Mouse (Mus musculus): ENCODE results near the gene Olfr651. TPM values are rescaled to one million over a fixed set of nuclear protein-coding genes. Genes with fewer than 3 reads are reported as not detected.
"Not testable (repeated sequence)": the region's sequence is repeated elsewhere in the genome, so short reads cannot be mapped to it uniquely, and the experiment has no call there.

The Olfr651 gene
- polyA plus RNA-seq (2015; fragmentation: Nextera tagmentation; extraction: Ambion mirVana): not detected in 2 replicates

DNA sequence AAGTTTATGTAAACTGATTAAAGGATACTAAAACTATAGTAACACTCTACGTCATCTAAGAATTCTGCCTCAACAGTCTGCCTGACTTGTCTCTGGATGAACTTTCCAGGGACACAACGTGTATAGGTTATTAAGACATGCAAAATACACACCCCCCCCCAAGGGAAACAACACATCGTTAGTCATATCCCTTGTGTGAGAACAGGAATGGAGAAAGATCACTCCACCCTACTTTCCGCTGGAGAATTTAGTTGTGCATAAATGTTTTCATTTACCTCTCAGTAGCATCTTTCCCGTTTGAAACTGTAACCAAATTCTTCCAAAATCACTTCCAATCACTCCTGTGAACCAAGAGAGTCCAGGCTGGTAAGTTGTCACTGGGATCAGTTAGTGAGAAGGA lies at the start of gene Olfr651:
Gene Olfr651, plus strand, starts transcription at position 301 of the 400 bp plus-strand sequence.
- Histone ChIP-seq H3K4me3 (no peak within 1 kb of the TSS), H3K27ac (no peak within 1 kb of the TSS), H3K36me3 (no peaks in the 10 kb centered on the region), H3K4me1 (no peaks in the 10 kb centered on the region), H3K27me3 (no peaks in the 10 kb centered on the region), H3K4me2 (no peak within 1 kb of the TSS), H3K9me3 (no peaks in the 10 kb centered on the region), H3K9ac (no peak within 1 kb of the TSS)
- no peak for ATAC-seq (ENCODE audit: insufficient number of reproducible peaks, low FRiP score, low TSS enrichment, low read depth)
- 73% methylated on average over 5 of the region's 5 CpGs for WGBS

DNA sequence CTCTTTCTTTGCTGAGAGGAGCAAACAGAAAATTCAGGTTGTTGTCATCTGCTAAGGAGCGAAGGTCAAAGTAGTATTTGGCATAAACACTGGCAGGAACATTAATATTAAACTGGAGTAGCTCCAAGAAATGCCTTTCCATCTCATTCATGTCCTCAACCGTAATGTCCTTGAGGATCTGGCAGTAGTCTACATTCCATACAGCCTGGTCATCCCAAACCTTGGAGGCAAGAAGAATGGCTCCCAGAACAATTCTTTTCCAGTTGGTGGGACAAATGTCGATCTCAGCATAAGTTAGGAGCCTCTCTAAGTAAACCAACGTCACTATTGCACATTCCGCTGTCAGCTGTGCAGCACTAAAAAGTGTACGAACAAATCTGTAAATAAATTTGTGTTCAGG lies 48.7 kb upstream of the Olfr651 start:
- H3K4me1 ChIP-seq; H3K27me3 ChIP-seq; H3K27ac ChIP-seq; H3K4me2 ChIP-seq; H3K9me3 ChIP-seq; H3K36me3 ChIP-seq; H3K9ac ChIP-seq; ATAC-seq (ENCODE audit: insufficient number of reproducible peaks, low FRiP score, low TSS enrichment, low read depth); H3K4me3 ChIP-seq: not testable (repeated sequence)
- WGBS: 65% methylated on average over 6 of the region's 6 CpGs

DNA sequence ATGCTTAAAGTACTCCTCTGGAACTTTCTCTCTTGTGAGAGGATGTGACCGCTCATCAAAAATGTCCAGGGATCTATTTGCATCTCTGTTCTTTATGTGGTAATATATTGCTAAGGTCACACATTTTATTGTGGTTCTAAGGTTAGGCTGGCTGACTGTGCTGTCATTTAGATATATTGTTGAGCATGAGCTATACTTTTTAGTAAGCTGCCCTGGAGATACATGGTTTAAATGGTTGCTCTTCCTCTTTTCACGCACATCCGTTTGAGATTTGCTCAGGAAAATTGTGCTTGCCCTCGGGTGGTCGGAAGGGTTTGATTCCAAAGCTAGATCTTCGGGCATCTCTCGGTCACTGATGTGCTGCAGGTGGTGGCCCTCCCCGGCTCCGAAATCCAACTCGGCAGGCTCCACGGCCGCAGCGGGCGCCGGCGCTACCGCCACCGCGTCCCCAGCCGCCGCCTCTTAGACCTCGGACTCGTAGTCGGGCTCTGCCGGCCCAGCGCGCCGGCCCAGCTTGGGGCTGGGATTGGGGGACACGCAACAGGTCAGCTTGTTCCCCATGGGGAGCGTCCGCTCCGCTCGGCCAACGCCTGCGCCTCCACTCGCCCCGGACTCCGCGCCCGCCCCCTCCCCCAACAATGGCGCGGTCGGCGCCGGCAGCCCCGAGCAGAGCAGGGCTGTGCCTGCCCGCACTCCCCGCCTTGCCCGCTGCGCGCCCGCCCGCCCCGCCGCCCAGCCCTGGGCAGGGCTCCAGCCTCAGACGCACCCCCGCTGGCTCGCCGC lies 48.2 kb upstream of the Olfr651 start:
- Histone ChIP-seq H3K9ac (0 out of 2 replicates have a peak overlapping the region, but pooled peaks have one; percentile 7), H3K27ac (no peak overlapping the region)
- WGBS: 3% methylated on average over 57 of the region's 59 CpGs

DNA sequence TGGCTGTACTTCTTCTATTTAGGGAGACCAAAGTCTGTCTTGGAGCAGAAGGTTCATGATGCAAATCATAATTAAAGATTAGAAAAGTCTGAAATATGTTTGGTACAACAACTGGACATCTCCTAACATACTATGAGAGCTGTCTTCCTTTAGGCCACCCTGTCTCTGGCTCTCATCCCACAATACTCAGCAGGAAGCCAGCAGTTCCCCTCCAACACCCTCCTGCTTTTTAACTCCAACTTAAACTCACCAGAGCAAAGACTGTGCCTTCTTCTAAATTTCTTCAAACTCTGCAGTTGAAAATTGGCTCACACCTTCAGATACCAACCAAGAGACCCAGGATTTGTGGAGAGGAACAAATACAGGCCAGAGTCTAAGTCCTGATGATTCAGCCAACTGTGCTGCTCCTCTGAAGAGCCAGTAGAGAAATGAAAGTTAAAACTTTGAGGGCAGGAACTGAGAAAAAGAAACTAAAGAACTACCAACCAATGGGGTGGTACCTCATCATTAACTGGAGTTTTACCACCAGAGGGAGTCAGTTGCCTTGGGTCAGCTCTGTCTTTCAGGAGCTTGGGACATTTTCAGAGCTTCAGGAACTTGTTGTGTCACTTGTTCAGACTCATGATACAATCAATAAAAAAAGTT lies 42.4 kb upstream of the Olfr651 start, which contains the start of gene Trim30d:
Gene Trim30d, minus strand, starts transcription at position 429 of the 645 bp plus-strand sequence.
- ATAC-seq (ENCODE audit: insufficient number of reproducible peaks, low FRiP score, low TSS enrichment, low read depth); H3K36me3 ChIP-seq; H3K4me2 ChIP-seq; H3K9me3 ChIP-seq; H3K27me3 ChIP-seq; H3K4me3 ChIP-seq; H3K9ac ChIP-seq; H3K27ac ChIP-seq; H3K4me1 ChIP-seq: not testable (repeated sequence)

More for the DNA sequence above, 48.2 kb upstream of the Olfr651 start:
- Histone ChIP-seq H3K36me3 (no peaks in the 10 kb centered on the region), H3K4me1 (0 out of 2 replicates have a peak, but pooled peaks cover 4% of the 10 kb centered on the region), H3K4me3 (peak overlapping the region; percentile 44), H3K27me3 (peaks cover 5% of the 10 kb centered on the region), H3K9me3 (no peaks in the 10 kb centered on the region), H3K4me2 (peak overlapping the region; percentile 53)
- no peak for ATAC-seq (ENCODE audit: insufficient number of reproducible peaks, low FRiP score, low TSS enrichment, low read depth)

DNA sequence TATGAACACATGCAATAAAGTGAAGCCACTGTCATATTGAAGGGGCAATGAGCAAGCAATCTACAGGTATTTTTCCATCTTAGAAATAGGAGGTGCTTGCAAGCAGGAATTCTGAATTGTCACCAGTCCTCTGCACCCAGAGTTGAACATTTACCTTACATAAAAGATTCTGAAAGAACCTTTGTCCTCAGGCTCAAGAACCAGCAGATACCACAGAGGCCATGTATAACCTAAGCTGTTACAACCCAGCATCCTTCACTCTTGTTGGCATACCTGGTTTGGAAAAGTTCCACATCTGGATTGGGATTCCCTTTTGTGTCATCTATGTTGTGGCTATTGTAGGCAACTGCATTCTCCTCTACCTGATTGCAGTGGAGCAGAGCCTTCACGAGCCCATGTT lies 2.8 kb downstream of the Olfr651 start:
- ATAC-seq (ENCODE audit: insufficient number of reproducible peaks, low FRiP score, low TSS enrichment, low read depth): no peak
- Histone ChIP-seq H3K9ac (no peak overlapping the region), H3K9me3 (no peaks in the 10 kb centered on the region), H3K4me2 (no peak overlapping the region), H3K4me3 (no peak overlapping the region), H3K27me3 (no peaks in the 10 kb centered on the region), H3K36me3 (no peaks in the 10 kb centered on the region), H3K27ac (no peak overlapping the region), H3K4me1 (no peaks in the 10 kb centered on the region)
- WGBS: 76% methylated on average over 1 of the region's 1 CpGs

DNA sequence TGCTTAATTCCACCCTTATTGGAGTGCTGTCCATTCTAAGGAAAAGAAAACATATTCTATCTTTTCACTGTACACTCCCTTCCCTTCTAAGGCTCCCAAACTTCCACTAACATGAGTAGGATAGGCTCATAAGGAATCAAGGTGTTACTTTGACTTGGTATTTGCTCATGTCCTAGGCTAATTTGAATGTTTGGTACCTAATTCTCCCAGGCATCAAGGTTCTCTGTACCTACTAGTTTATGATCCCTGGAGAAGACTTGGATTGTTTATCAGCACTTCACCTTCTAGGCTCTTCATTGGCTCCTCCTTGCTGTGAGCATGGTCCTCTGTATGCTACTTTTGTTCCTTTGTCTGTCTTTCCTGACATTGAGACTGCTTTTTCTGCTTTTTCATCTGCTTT lies 10.7 kb downstream of the Olfr651 start, which contains the start of gene Olfr652:
Gene Olfr652, plus strand, starts transcription at position 301 of the 400 bp plus-strand sequence.
- Histone ChIP-seq H3K27me3 (no peaks in the 10 kb centered on the region), H3K9ac (no peak within 1 kb of the TSS), H3K9me3 (no peaks in the 10 kb centered on the region), H3K4me2 (no peak within 1 kb of the TSS), H3K4me1 (no peaks in the 10 kb centered on the region), H3K4me3 (no peak within 1 kb of the TSS), H3K36me3 (no peaks in the 10 kb centered on the region), H3K27ac (no peak within 1 kb of the TSS)
- no peak for ATAC-seq (ENCODE audit: insufficient number of reproducible peaks, low FRiP score, low TSS enrichment, low read depth)

DNA sequence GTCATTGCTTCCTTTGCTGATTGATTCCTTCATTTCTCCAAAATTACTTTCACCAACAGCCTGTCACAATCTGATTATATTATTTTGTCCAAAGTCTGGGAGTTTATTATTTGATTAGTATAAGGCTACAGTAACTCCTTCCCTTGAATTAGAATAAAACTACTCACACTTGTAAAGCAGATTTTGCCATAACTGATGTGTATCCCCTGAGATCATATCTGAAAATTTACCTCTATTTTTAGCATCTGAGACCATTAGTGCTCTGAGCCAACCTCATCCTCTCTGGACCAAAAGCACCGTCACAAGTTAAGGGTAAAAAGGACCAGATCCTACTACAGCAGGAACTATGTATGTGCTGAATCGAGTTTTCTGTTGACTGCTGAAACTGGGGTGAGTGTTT lies 27.1 kb downstream of the Olfr651 start, which contains the start of gene Olfr653:
Gene Olfr653, plus strand, starts transcription at position 301 of the 400 bp plus-strand sequence.
- Histone ChIP-seq H3K4me3 (no peak within 1 kb of the TSS), H3K36me3 (no peaks in the 10 kb centered on the region), H3K27me3 (no peaks in the 10 kb centered on the region), H3K4me2 (no peak within 1 kb of the TSS), H3K9me3 (no peaks in the 10 kb centered on the region), H3K9ac (no peak within 1 kb of the TSS), H3K4me1 (no peaks in the 10 kb centered on the region), H3K27ac (no peak within 1 kb of the TSS)
- no peak for ATAC-seq (ENCODE audit: insufficient number of reproducible peaks, low FRiP score, low TSS enrichment, low read depth)
- 66% methylated on average over 2 of the region's 2 CpGs for WGBS

DNA sequence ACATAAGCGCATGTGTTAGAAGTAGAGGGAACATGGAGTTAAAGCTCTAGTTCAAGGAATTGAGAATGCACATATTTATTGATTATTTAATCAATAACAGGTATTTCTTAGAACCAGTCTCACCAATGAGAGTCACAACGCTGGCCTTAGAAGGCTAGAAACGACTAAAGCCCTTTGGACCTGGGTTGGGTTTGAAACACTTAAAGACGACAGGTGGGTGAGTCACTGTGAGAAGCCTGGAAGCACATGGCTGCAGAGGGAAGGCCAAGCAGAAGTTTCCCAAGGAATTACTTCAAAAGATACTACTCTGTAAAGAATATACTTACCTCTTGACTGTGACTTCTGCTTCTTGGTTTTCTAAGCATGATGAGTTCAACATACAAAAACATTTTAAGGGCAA lies 30.9 kb downstream of the Olfr651 start:
- no peak for ATAC-seq (ENCODE audit: insufficient number of reproducible peaks, low FRiP score, low TSS enrichment, low read depth)
- WGBS: 88% methylated on average over 4 of the region's 4 CpGs
- H3K9ac ChIP-seq: no peak overlapping the region
- no peak overlapping the region for H3K27ac ChIP-seq
- no peaks in the 10 kb centered on the region for H3K27me3 ChIP-seq
- H3K9me3 ChIP-seq: no peaks in the 10 kb centered on the region
- no peak overlapping the region for H3K4me3 ChIP-seq
- H3K4me2 ChIP-seq: no peak overlapping the region
- no peaks in the 10 kb centered on the region for H3K36me3 ChIP-seq
- H3K4me1 ChIP-seq: no peaks in the 10 kb centered on the region

DNA sequence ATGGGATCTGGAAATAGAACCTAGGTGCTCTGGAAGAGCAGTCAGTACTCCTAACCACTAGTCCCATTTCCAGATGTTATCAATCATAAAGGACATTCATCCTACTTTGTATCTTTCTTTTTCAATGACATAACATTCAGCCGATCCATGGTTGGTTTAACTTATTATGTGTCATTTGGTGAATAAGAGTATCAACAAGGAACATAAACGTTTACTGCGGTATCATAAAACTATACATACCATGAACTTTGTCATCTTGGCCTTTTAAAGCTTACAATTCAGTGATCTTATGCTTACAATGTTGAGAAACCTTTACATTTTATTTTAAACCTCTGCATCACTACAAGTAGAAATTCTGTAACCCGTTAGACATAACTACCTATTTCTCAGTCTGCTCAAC lies 31.5 kb downstream of the Olfr651 start:
- no peaks in the 10 kb centered on the region for H3K4me1 ChIP-seq
- no peak for ATAC-seq (ENCODE audit: insufficient number of reproducible peaks, low FRiP score, low TSS enrichment, low read depth)
- H3K9me3 ChIP-seq: no peaks in the 10 kb centered on the region
- no peaks in the 10 kb centered on the region for H3K36me3 ChIP-seq
- no peaks in the 10 kb centered on the region for H3K27me3 ChIP-seq
- H3K4me3 ChIP-seq: no peak overlapping the region
- WGBS: 83% methylated on average over 4 of the region's 4 CpGs
- no peak overlapping the region for H3K4me2 ChIP-seq
- no peak overlapping the region for H3K27ac ChIP-seq
- H3K9ac ChIP-seq: no peak overlapping the region

DNA sequence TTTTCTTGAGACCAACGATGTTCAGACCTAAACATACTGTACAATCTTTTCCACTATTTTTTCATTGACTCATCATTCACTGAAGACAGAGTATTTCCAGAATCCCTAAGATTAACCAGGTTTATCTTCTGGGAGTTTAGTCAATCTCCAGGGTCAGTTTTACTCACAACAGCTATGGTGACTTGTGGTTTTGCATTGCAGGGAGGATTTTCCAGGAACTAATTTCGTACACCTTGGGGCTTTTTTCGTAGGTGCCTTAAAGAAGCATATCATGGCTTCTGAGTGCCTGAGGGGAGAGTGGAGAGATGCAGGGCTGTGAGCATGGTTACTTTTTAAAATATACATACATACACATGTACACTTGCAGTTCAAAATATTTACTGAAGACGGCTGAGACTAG lies 36.8 kb downstream of the Olfr651 start, which contains the start of gene Olfr654:
Gene Olfr654, plus strand, starts transcription at position 301 of the 400 bp plus-strand sequence.
- H3K4me3 ChIP-seq: no peak within 1 kb of the TSS
- ATAC-seq (ENCODE audit: insufficient number of reproducible peaks, low FRiP score, low TSS enrichment, low read depth): no peak
- H3K27me3 ChIP-seq: no peaks in the 10 kb centered on the region
- no peak within 1 kb of the TSS for H3K9ac ChIP-seq
- WGBS: 81% methylated on average over 4 of the region's 4 CpGs
- H3K4me2 ChIP-seq: no peak within 1 kb of the TSS
- H3K36me3 ChIP-seq: no peaks in the 10 kb centered on the region
- H3K27ac ChIP-seq: no peak within 1 kb of the TSS
- H3K4me1 ChIP-seq: no peaks in the 10 kb centered on the region
- no peaks in the 10 kb centered on the region for H3K9me3 ChIP-seq

DNA sequence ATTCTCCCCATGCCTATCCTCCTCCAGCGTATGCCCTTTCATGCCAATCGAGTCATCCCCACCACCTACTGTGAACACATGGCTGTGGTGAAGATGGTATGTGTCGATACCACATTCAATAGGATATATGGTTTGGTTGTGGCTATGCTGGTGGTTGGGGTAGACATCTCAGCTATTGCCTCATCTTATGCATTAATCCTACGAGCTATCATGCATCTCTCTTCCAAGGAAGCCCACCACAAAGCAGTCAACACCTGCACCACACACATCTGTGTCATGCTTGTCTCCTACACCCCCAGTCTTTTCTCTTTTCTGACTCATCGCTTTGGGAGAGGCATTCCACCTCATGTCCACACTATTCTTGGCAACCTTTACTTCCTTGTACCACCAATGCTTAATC lies 38.3 kb downstream of the Olfr651 start:
- Histone ChIP-seq H3K36me3 (no peaks in the 10 kb centered on the region), H3K9me3 (no peaks in the 10 kb centered on the region), H3K27ac (no peak overlapping the region), H3K27me3 (no peaks in the 10 kb centered on the region), H3K4me1 (no peaks in the 10 kb centered on the region), H3K4me3 (no peak overlapping the region), H3K4me2 (no peak overlapping the region), H3K9ac (no peak overlapping the region)
- no peak for ATAC-seq (ENCODE audit: insufficient number of reproducible peaks, low FRiP score, low TSS enrichment, low read depth)
- WGBS: 84% methylated on average over 5 of the region's 5 CpGs

DNA sequence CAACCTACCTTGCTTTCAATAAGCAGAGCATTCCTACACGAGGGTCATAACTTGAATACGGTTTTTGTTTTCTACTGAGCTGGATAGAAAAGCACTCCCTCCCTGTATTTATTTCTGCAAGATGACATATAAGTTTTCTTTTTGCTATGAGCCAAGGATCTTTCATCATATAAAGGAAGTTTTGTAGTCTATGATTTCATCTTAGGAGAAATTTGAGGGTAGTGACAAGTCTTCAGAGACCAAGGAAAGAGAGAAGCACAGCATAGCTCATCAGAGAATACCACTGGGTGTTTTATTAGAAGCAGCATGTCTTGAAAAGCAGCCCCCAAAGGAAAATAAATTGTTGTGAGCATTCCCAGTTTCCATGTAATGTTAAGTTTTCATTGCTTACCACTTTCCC lies 51.7 kb downstream of the Olfr651 start, which contains the start of gene Olfr655:
Gene Olfr655, minus strand, starts transcription at position 101 of the 400 bp plus-strand sequence.
- no peak within 1 kb of the TSS for H3K9ac ChIP-seq
- H3K27me3 ChIP-seq: no peaks in the 10 kb centered on the region
- H3K4me3 ChIP-seq: no peak within 1 kb of the TSS
- no peaks in the 10 kb centered on the region for H3K4me1 ChIP-seq
- H3K9me3 ChIP-seq: no peaks in the 10 kb centered on the region
- H3K4me2 ChIP-seq: no peak within 1 kb of the TSS
- WGBS: 85% methylated on average over 2 of the region's 2 CpGs
- no peak for ATAC-seq (ENCODE audit: insufficient number of reproducible peaks, low FRiP score, low TSS enrichment, low read depth)
- no peaks in the 10 kb centered on the region for H3K36me3 ChIP-seq
- no peak within 1 kb of the TSS for H3K27ac ChIP-seq
